10 mouse cellular contexts compared by ENCODE assay signal in genomic region chr7:112851281-112851744, GRCm38 (mm10).
DNase-seq lines count a peak whose midpoint lies in the region; ATAC-seq and TF ChIP-seq lines count a peak whose summit lies in the region.
"Had no signal": no experiment of that assay in that cellular context is flagged by ENCODE, and none has a peak within 500 bp of the region (broad histone marks: within the 10 kb centered on the region; RNA-seq: fewer than 3 reads in every experiment).

No protein-coding gene starts in this region.

- no peak for ATAC-seq in stomach, embryonic 14.5 days (ENCODE audit: insufficient number of reproducible peaks, insufficient read depth, low FRiP score, low read depth)
- ATAC-seq in stomach, postnatal 0 days (ENCODE audit: low FRiP score, low TSS enrichment), result no peak
- peak; percentile 78 for ATAC-seq in forebrain, embryonic 12.5 days (ENCODE audit: low FRiP score)
- peak; percentile 75; the same call in 1 of the 2 replicates for ATAC-seq in midbrain, embryonic 12.5 days (ENCODE audit: low FRiP score, low read depth)
- ATAC-seq: liver, embryonic 12.5 days had no signal

- DNase-seq in stomach, postnatal 0 days (ENCODE audit: low spot score), result no peak
- no peak for DNase-seq in urinary bladder, postnatal 25 days (ENCODE audit: low spot score)
- no peak for DNase-seq in spleen, postnatal 10 days (ENCODE audit: low spot score in 2 of 2)
- no peak for DNase-seq in heart, adult 9 months (ENCODE audit: low spot score in 2 of 2)
- DNase-seq: adrenal gland, adult 2 months; cerebellum, adult 11 months had no signal

- no peak overlapping the region for H3K9ac ChIP-seq in stomach, embryonic 14.5 days (replicated peaks; ENCODE audit: low read depth, low read length)
- no peak overlapping the region for H3K9ac ChIP-seq in stomach, postnatal 0 days (ENCODE audit: low read length)
- H3K9ac ChIP-seq in forebrain, embryonic 12.5 days, result no peak overlapping the region
- H3K9ac ChIP-seq in midbrain, embryonic 12.5 days (replicated peaks), result no peak overlapping the region
- H3K9ac ChIP-seq: liver, embryonic 12.5 days had no signal

- no peak for TF ChIP-seq CTCF in stomach, postnatal 0 days (IDR thresholded peaks at IDR 0.05; ENCODE audit: low read depth)

- H3K4me1 ChIP-seq in stomach, embryonic 14.5 days (ENCODE audit: control insufficient read depth, insufficient read depth, low read length), result peaks cover 29% of the 10 kb centered on the region
- H3K4me1 ChIP-seq in stomach, postnatal 0 days (replicated peaks; ENCODE audit: control insufficient read depth, insufficient read depth), result peaks cover 6% of the 10 kb centered on the region; the same call in 1 of the 2 replicates
- peaks cover 58% of the 10 kb centered on the region for H3K4me1 ChIP-seq in forebrain, embryonic 12.5 days
- peaks cover 58% of the 10 kb centered on the region for H3K4me1 ChIP-seq in midbrain, embryonic 12.5 days

- no peak overlapping the region for H3K4me2 ChIP-seq in stomach, embryonic 14.5 days (replicated peaks; ENCODE audit: low read depth, low read length)
- no peak overlapping the region for H3K4me2 ChIP-seq in stomach, postnatal 0 days (replicated peaks; ENCODE audit: low read depth)
- H3K4me2 ChIP-seq in forebrain, embryonic 12.5 days, result no peak overlapping the region
- H3K4me2 ChIP-seq in midbrain, embryonic 12.5 days (replicated peaks), result 0 out of 2 replicates have a peak overlapping the region, but pooled peaks have one; percentile 8
- H3K4me2 ChIP-seq: liver, embryonic 12.5 days had no signal

- H3K27me3 ChIP-seq in stomach, embryonic 14.5 days (ENCODE audit: control insufficient read depth, insufficient read depth, low read length), result no peaks in the 10 kb centered on the region
- no peaks in the 10 kb centered on the region for H3K27me3 ChIP-seq in stomach, postnatal 0 days (ENCODE audit: control insufficient read depth, insufficient read depth, low read length)
- peaks cover 14% of the 10 kb centered on the region for H3K27me3 ChIP-seq in forebrain, embryonic 12.5 days
- H3K27me3 ChIP-seq in midbrain, embryonic 12.5 days, result no peaks in the 10 kb centered on the region

- H3K36me3 ChIP-seq in stomach, embryonic 14.5 days (ENCODE audit: control insufficient read depth, insufficient read depth, low read length), result no peaks in the 10 kb centered on the region
- no peaks in the 10 kb centered on the region; the same call in 1 of the 2 replicates for H3K36me3 ChIP-seq in stomach, postnatal 0 days (ENCODE audit: control insufficient read depth, insufficient read depth, low read length)
- H3K36me3 ChIP-seq in forebrain, embryonic 12.5 days (replicated peaks), result peaks cover 9% of the 10 kb centered on the region; the same call in 1 of the 2 replicates
- H3K36me3 ChIP-seq in midbrain, embryonic 12.5 days, result peaks cover 5% of the 10 kb centered on the region; the same call in 1 of the 2 replicates
- H3K36me3 ChIP-seq: liver, embryonic 12.5 days had no signal

- WGBS in stomach, embryonic 14.5 days, result 50% methylated on average over 8 of the region's 8 CpGs
- 41% methylated on average over 8 of the region's 8 CpGs for WGBS in stomach, postnatal 0 days
- WGBS in forebrain, embryonic 12.5 days, result 9% methylated on average over 8 of the region's 8 CpGs
- 18% methylated on average over 8 of the region's 8 CpGs for WGBS in midbrain, embryonic 12.5 days

- H3K27ac ChIP-seq in stomach, embryonic 14.5 days (ENCODE audit: low read length), result peak overlapping the region; percentile 7; the same call in 1 of the 2 replicates
- H3K27ac ChIP-seq in stomach, postnatal 0 days (replicated peaks), result no peak overlapping the region
- H3K27ac ChIP-seq in forebrain, embryonic 12.5 days, result peak overlapping the region; percentile 62
- peak overlapping the region; percentile 62 for H3K27ac ChIP-seq in midbrain, embryonic 12.5 days (replicated peaks)
- H3K27ac ChIP-seq: liver, embryonic 12.5 days had no signal

- no peak overlapping the region for H3K4me3 ChIP-seq in stomach, embryonic 14.5 days (ENCODE audit: low read depth, low read length)
- H3K4me3 ChIP-seq in stomach, postnatal 0 days (ENCODE audit: low read depth, low read length), result no peak overlapping the region
- no peak overlapping the region for H3K4me3 ChIP-seq in forebrain, embryonic 12.5 days (replicated peaks)
- no peak overlapping the region for H3K4me3 ChIP-seq in midbrain, embryonic 12.5 days
- H3K4me3 ChIP-seq: liver, embryonic 12.5 days had no signal

- H3K9me3 ChIP-seq in stomach, embryonic 14.5 days (ENCODE audit: control insufficient read depth, low read depth, low read length), result no peaks in the 10 kb centered on the region
- no peaks in the 10 kb centered on the region for H3K9me3 ChIP-seq in stomach, postnatal 0 days (ENCODE audit: control insufficient read depth, low read length)
- no peaks in the 10 kb centered on the region for H3K9me3 ChIP-seq in forebrain, embryonic 12.5 days
- no peaks in the 10 kb centered on the region for H3K9me3 ChIP-seq in midbrain, embryonic 12.5 days
- H3K9me3 ChIP-seq: liver, embryonic 12.5 days had no signal

- TF ChIP-seq EP300 in stomach, postnatal 0 days (optimal IDR thresholded peaks at IDR 0.05), result no peak

Comparison
In these comparisons a context has a peak if more than half of its experiments do, and no peak if none do; other contexts are left out.
1. ATAC-seq: peak in forebrain, embryonic 12.5 days (single experiment) and midbrain, embryonic 12.5 days (single experiment); none in stomach, embryonic 14.5 days (single experiment) and stomach, postnatal 0 days (single experiment).